Mouse (Mus musculus) neural tube, embryonic 14.5 days (tissue): ENCODE measurements at regions not wholly inside any gene's neighbourhood (a gene's known extent, or its start where the extent isn't known, plus 50 kb on each side); places are given as distances from the start of the nearest gene placed in this dataset.

Experiments used
- ATAC-seq: fragments of 200-750 bp; cut with Nextera tagmentation; 2 replicates; pipeline ENCODE4 v1.8.0; 2017; ENCODE audit warnings: low read depth, mild to moderate bottlenecking, moderate TSS enrichment, moderate library complexity
- H3K27ac ChIP-seq: fragments of 300-500 bp; sonication (generic); 2 replicates; pipeline ENCODE4 v1.5.1; 2014; ENCODE audit warnings: low read depth, mild to moderate bottlenecking, control low read depth, low read length, moderate library complexity, mixed read lengths
- H3K27me3 ChIP-seq: fragments of 300-500 bp; sonication (generic); 2 replicates; pipeline ENCODE4 v1.6.1; 2014; ENCODE audit warnings: low read length; ENCODE audit not compliant: control insufficient read depth, insufficient read depth
- H3K36me3 ChIP-seq: fragments of 300-500 bp; sonication (generic); 2 replicates; pipeline ENCODE4 v1.6.1; 2014; ENCODE audit warnings: low read length, mixed read lengths; ENCODE audit not compliant: control insufficient read depth, insufficient read depth
- H3K4me1 ChIP-seq: fragments of 300-500 bp; sonication (generic); 2 replicates; pipeline ENCODE4 v1.6.1; 2014; ENCODE audit warnings: low read length; ENCODE audit not compliant: control insufficient read depth, insufficient read depth
- H3K4me2 ChIP-seq: fragments of 300-500 bp; sonication (generic); 2 replicates; pipeline ENCODE4 v1.6.1; 2014; ENCODE audit warnings: mild to moderate bottlenecking, low read depth, low read length, control low read depth
- H3K4me3 ChIP-seq: fragments of 300-500 bp; sonication (generic); 2 replicates; pipeline ENCODE4 v1.5.1; 2014; ENCODE audit warnings: low read depth, low read length, control low read depth, mixed read lengths
- H3K9ac ChIP-seq: fragments of 300-500 bp; sonication (generic); replicated peaks from 2 replicates; pipeline ENCODE4 v1.6.1; 2014; ENCODE audit warnings: low read depth, mild to moderate bottlenecking, control low read depth, low read length, mixed read lengths
- H3K9me3 ChIP-seq: fragments of 300-500 bp; sonication (generic); 2 replicates; pipeline ENCODE4 v1.6.1; 2016; ENCODE audit warnings: low read length; ENCODE audit not compliant: control insufficient read depth
- WGBS: fragments of 180-500 bp; shearing (Covaris S2); extraction: QIAGEN DNeasy Blood & Tissue Kit; methylation state at CpG from one replicate; pipeline ENCODE4 v1.1.7; 2014; 5-methylcytosine and 5-hydroxymethylcytosine counted together

DNA sequence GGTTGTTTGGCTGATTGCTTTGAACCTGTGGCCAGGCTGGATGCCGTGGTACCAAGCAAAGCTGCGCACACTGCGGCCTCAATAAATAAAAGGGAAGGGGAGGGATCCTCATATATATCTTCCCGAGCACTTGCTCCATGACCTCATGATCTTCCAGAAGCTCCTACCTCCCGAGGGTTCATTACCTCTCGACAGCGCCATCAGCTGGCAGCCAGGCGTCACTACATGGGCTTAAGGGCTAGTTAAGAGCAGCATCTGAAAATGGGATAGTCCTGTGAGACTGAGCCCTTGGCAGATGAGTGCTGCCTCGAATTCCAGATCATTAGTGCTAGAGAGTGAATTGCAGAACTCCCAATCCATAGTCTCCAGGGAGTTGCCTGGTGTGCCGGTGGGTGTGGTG is 134.0 kb downstream of the Zfp281 start:
- H3K27ac ChIP-seq = no peak overlapping the region

DNA sequence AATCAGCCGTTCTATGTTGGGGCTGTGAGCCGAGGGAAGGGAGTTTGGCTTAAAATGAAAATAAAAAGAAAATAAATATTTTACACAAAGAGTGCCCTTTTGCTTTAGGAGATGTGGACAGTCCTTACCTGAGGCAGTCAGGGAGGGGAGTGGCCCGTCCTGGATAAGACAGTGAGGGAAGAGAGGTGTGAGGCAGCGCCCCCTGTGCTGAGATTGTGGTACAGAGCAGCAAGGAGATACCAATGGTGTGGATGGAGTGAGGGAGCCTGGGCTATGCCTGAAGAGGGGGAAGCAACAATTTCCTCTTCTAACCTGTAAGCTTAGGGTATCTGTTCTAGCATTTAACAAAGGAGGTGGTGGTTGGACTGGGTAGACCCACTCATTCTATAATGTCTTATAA is 134.5 kb downstream of the Zfp281 start:
- no peaks in the 10 kb centered on the region for H3K4me1 ChIP-seq

More for the DNA sequence above, 134.0 kb downstream of the Zfp281 start:
- Histone ChIP-seq H3K4me3 (no peak overlapping the region), H3K27me3 (no peaks in the 10 kb centered on the region), H3K4me1 (no peaks in the 10 kb centered on the region), H3K9me3 (no peaks in the 10 kb centered on the region), H3K4me2 (no peak overlapping the region), H3K36me3 (no peaks in the 10 kb centered on the region), H3K9ac (no peak overlapping the region)
- no peak for ATAC-seq
- WGBS = 63% methylated on average over 10 of the region's 10 CpGs

DNA sequence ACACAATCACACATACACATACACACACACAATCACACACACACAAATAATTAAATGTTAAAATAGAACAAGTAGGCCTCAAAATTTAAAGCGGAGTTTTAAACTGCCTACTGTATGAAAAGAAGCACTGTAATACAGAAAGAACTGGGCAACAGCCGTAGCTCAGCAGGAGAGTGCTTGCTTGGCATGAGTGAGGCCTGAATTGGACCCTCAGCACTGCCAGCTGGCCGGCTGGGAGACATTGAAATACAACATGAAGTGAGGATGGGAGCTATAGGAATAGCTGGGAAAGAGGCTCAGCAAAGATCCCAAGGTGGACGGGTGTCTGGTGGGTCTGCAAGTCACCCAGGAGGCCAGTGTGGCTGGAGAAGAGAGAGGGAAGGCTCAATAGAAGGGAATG is 136.8 kb downstream of the Zfp281 start:
- Histone ChIP-seq H3K27ac (no peak overlapping the region), H3K4me3 (no peak overlapping the region), H3K4me1 (no peaks in the 10 kb centered on the region), H3K27me3 (no peaks in the 10 kb centered on the region), H3K9ac (no peak overlapping the region), H3K9me3 (no peaks in the 10 kb centered on the region), H3K36me3 (no peaks in the 10 kb centered on the region), H3K4me2 (no peak overlapping the region)
- WGBS = 84% methylated on average over 4 of the region's 4 CpGs
- ATAC-seq = no peak

More for the DNA sequence above, 134.5 kb downstream of the Zfp281 start:
- Histone ChIP-seq H3K9ac (no peak overlapping the region), H3K27ac (no peak overlapping the region), H3K27me3 (no peaks in the 10 kb centered on the region), H3K9me3 (no peaks in the 10 kb centered on the region), H3K36me3 (no peaks in the 10 kb centered on the region), H3K4me2 (no peak overlapping the region), H3K4me3 (no peak overlapping the region)
- ATAC-seq = no peak
- WGBS = 79% methylated on average over 4 of the region's 4 CpGs

DNA sequence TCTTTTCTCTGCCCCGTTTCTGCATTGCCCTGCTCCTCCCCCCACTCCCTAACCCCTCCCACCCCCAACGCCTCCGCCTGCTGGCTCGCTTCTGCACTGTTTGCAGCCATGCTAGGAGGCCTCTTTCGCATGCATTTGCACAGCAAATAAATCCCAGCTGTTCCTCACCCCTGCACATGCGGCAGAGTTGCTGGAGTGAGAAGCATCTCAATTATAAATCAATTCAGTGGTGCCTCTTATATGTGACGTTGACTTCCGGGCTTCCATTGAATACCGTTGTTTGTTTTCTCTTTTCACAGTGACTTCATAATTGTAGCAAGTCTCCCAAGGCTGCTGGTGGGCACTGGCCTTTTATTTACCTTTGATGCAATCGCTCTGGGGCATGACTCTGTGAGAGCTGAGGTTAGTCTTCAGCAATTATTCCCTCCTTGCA is 144.3 kb downstream of the Zfp281 start:
- no peak overlapping the region for H3K27ac ChIP-seq
- H3K9ac ChIP-seq = no peak overlapping the region
- H3K4me3 ChIP-seq = no peak overlapping the region
- under 1% methylated on average over 10 of the region's 10 CpGs for WGBS
- H3K9me3 ChIP-seq = no peaks in the 10 kb centered on the region
- H3K36me3 ChIP-seq = no peaks in the 10 kb centered on the region
- 0 out of 2 replicates have a peak overlapping the region, but pooled peaks have one; percentile 19 for H3K4me2 ChIP-seq
- peak; percentile 81; the same call in 1 of the 2 replicates for ATAC-seq
- H3K27me3 ChIP-seq = no peaks in the 10 kb centered on the region
- peaks cover 7% of the 10 kb centered on the region; the same call in 1 of the 2 replicates for H3K4me1 ChIP-seq

DNA sequence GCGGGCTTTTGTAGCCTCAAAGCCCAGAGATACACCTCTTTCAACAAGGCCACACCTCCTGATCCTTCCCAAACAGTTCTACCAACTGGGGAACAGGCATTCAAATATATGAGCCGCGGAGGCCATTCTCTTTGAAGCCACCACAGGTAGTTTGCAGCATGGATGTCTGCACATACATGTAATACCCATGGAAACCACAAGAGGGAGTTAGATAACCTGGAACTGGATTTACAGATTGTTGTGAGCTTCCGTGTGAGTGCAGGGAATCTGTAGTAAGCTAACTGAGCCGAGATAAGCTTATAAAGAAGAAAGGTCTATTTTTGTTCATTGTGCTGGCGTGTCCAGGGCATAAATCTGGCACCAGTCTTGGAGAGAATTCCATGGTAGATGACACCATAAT is 149.0 kb downstream of the Zfp281 start:
- WGBS = 86% methylated on average over 6 of the region's 6 CpGs
- H3K9ac ChIP-seq = no peak overlapping the region
- H3K4me2 ChIP-seq = no peak overlapping the region
- ATAC-seq = no peak
- no peaks in the 10 kb centered on the region for H3K36me3 ChIP-seq
- no peaks in the 10 kb centered on the region for H3K9me3 ChIP-seq
- peaks cover 22% of the 10 kb centered on the region for H3K4me1 ChIP-seq
- no peak overlapping the region for H3K4me3 ChIP-seq
- no peaks in the 10 kb centered on the region for H3K27me3 ChIP-seq
- H3K27ac ChIP-seq = no peak overlapping the region

DNA sequence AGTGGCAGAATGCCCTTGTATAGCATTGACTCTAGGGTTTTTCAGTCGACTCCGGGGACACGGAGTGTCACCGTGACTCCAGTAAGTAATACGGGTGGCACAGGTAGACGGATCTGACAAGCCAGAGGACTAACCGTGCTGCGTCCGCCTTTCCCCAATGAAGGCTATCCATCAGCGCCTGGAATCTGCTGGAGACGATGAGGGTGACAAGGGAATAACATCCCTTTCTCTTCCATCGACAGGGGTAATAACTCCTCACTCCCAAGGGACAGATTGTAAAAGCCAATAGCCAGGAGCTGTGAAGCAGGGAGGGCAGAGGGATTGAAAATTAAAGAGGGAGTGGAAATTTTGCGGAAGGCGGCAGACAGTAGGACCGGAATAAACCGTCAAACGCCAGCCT is 151.5 kb downstream of the Zfp281 start:
- ATAC-seq = 0 out of 2 replicates have a peak, but pooled peaks have one; percentile 43

DNA sequence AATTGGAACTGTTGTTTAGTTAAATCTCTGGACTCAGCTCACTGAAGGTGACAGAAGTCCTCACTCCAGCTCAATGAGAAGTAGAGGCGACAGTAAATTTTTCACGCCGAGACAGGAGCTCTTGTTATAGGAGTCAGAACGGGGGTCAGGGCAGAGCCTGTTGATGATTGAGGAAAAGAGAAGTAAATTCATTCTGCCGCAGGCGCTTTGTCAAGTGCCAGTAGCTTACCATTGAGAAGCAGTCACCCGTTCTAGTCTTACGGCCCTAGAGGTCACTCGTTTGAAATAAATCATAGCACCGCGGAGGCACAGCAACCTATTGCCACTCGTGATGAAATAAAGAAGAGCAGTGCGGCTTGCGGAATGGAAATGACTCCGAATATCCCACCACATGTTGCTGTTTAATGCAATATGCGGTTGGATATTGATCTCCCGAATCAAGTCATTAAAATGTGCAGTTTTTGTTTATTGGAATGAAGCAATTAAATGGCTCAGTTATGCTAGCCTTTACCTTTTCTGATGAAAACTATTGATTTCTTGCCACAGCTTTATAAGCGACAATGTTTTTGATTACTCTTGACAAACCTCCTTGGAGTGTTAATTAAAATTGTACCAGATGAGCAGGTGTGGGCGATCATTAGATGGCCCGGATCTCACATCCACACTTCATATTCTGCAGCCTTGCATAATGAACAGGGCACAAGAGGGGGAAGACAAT is 152.7 kb downstream of the Zfp281 start:
- ATAC-seq = 0 out of 2 replicates have a peak, but pooled peaks have one; percentile 42
- no peak overlapping the region for H3K9ac ChIP-seq
- H3K27ac ChIP-seq = no peak overlapping the region
- no peaks in the 10 kb centered on the region for H3K36me3 ChIP-seq
- WGBS = 10% methylated on average over 20 of the region's 20 CpGs
- no peaks in the 10 kb centered on the region for H3K9me3 ChIP-seq
- H3K4me3 ChIP-seq = no peak overlapping the region
- H3K4me1 ChIP-seq = peaks cover 28% of the 10 kb centered on the region
- no peaks in the 10 kb centered on the region for H3K27me3 ChIP-seq
- H3K4me2 ChIP-seq = peak overlapping the region; percentile 34

More for the DNA sequence above, 151.5 kb downstream of the Zfp281 start:
- Histone ChIP-seq H3K9me3 (no peaks in the 10 kb centered on the region), H3K27me3 (no peaks in the 10 kb centered on the region), H3K4me1 (peaks cover 16% of the 10 kb centered on the region), H3K27ac (no peak overlapping the region), H3K36me3 (no peaks in the 10 kb centered on the region), H3K4me3 (no peak overlapping the region), H3K9ac (no peak overlapping the region), H3K4me2 (peak overlapping the region; percentile 34; the same call in 1 of the 2 replicates)
- 17% methylated on average over 17 of the region's 17 CpGs for WGBS

DNA sequence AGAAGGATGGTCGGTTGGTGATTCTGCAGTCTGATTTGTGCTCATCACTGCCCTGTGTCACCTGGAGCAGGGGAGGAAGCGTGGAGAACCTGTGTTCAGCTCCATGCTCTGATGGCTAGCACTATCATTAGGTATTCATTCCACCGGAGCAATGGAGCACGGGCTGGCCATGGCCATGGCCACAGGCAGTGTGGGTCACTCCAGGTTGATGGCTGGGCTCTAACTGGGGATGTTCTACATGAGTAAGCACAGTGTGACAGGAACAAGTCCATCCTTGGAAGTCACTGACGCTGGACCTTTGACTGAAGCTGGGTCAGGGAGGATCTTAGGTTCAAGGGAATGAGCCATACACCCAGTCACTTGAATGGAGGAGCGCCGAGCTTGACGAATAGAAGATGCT is 154.7 kb downstream of the Zfp281 start:
- H3K9ac ChIP-seq = no peak overlapping the region

DNA sequence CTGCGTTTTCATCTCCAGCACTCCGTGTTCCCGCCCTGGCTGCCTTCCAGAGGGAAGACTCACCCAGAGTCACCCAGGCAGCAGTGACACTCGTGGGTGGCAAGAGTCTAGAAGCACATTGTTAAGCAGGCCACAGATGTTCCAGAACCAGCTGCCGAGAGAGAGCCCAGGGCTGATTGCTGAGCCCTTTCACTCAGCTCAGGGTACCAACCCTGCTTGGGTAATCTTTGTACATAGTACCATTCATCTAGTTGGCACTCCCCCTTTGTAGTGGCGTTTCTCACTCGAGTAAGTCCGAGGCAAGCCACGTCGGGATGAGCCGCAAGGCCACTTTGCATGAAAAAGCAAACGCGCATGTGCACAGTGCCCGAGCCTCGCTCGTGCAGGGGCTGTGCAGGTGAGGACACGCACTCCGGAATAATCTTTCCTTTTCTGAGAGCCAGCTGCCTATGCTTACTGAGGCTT is 156.9 kb downstream of the Zfp281 start:
- Histone ChIP-seq H3K9me3 (no peaks in the 10 kb centered on the region), H3K9ac (0 out of 2 replicates have a peak overlapping the region, but pooled peaks have one; percentile 8), H3K4me2 (peak overlapping the region; percentile 43), H3K36me3 (no peaks in the 10 kb centered on the region), H3K4me3 (peak overlapping the region; percentile 27), H3K4me1 (peaks cover 27% of the 10 kb centered on the region), H3K27ac (no peak overlapping the region), H3K27me3 (no peaks in the 10 kb centered on the region)
- 8% methylated on average over 18 of the region's 18 CpGs for WGBS
- ATAC-seq = peak; percentile 66; the same call in 1 of the 2 replicates

More for the DNA sequence above, 154.7 kb downstream of the Zfp281 start:
- 82% methylated on average over 8 of the region's 8 CpGs for WGBS
- no peaks in the 10 kb centered on the region for H3K9me3 ChIP-seq
- H3K27ac ChIP-seq = no peak overlapping the region
- H3K36me3 ChIP-seq = no peaks in the 10 kb centered on the region
- no peak overlapping the region for H3K4me2 ChIP-seq
- H3K27me3 ChIP-seq = no peaks in the 10 kb centered on the region
- H3K4me1 ChIP-seq = peaks cover 29% of the 10 kb centered on the region
- ATAC-seq = no peak
- no peak overlapping the region for H3K4me3 ChIP-seq
